Mouse (Mus musculus) CD8-positive naive resting alpha-beta T cell, adult 2 months (primary cell): ENCODE measurements around the gene Fkbp14.

Experiments
- DNase-seq, 2 experiments: peaks; one replicate each; pipeline ENCODE4 v3.0.0; 2022; ENCODE audit warnings: low read depth in 2 of 2, low spot score in 2 of 2

The Fkbp14 gene

GRCm38 (mm10) chr6:54549311-54549710 lies 47.8 kb downstream of the Fkbp14 start:
- no peak for DNase-seq

DNA sequence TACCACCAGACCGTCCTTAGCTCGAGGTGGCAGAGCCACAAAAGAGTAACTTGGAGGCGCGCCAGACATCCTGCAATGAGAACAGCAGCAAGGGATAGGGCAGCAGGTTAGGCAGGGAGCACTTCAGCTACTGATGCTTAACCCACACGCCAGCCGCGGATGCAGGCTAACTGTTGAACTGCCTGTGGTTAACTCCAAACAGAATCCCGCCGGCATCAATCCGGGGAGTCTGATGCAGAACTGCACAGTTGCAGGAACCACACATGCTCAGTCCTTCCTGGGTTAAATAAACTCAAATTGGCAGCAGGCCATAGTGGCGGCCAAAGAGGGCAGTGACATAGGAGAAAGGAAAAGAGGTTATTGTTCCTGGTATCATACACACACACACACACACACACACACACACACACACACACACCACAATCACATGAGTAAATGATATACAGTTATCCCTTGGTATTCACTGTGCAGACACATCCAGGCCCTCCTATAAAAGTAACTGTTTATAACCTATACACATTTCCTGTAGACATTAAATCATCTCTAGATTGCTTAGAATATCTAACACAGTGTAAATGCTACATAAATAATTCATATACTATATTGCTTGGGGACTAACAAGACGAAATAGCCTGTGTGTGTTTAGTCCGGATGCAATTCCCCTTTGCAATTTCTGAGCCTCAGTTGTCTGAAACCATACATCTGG lies 48.6 kb downstream of the Fkbp14 start:
- DNase-seq = no peak

DNA sequence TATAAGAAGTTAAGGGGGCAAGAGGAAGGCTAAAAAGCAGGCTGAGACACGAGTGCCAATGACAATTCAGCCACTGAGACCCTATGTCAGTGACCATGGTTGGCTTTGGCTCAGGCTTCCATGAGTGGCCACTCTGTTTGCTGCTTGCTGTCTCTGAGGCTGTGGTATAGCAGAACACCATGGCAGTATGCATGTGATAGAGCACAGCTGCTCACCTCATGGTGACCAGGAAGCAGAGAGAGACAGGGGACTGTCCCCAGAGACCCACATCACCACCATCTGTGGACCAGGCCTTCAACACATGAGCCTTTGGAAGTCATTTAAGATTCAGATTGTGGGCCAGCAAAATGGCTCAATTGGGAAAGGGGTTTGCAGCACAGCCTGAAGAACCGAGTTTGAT lies 53.5 kb downstream of the Fkbp14 start:
- no peak for DNase-seq

DNA sequence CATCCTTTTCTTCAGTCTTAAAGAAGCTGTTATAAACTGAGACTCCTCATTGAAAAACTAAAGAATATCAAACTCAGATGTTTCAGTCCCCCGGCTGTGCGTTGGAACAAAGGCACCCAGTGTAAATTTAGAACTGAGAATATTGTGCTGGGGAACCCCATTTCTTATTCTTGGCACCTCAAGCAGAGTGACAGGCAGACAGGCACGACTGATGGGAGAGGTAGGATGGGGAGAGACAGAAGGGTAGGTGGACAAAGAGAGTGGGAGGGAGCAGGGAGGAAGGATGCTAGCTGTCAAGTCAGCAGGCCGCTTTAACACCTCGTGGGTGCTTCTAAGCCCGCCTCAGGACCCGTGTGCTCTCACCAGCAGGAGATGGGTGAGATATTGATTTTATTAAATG lies 54.3 kb downstream of the Fkbp14 start:
- no peak for DNase-seq

DNA sequence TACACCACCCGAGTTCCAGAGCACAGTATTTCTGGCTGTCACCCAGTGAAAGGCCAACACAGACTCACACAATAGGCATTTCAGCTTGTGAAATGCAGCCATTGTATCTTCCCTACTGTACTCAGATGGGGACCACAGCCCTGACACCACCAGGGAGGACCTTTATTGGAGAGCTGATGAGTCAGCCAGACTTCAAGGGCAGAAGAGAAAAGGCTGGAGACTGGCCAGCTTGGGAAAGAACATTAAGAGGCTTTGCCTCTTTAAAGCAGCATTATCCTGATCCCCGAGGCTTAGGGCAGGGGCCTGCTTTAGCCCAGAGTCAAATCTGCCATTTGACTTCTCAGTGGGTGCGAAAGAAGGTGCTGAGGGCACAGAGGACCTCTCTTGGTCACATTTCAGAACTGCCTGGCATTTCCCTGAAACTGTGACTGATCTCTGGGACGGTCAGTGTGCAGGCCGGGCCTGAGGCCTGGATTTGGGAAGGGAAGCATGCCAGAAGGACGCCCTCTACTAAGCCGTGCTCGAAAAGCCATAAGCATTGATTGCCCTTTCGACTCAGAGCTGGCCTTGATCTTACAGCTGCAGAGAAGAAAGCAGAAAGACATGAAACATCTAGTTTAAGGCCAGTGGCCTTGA lies 56.7 kb downstream of the Fkbp14 start:
- no peak for DNase-seq

- DNase-seq = no peak
These were observed 57.7 kb downstream of the Fkbp14 start for GRCm38 (mm10) chr6:54539396-54539795.

- DNase-seq = no peak
These were observed 58.3 kb downstream of the Fkbp14 start for GRCm38 (mm10) chr6:54538773-54539173.

DNA sequence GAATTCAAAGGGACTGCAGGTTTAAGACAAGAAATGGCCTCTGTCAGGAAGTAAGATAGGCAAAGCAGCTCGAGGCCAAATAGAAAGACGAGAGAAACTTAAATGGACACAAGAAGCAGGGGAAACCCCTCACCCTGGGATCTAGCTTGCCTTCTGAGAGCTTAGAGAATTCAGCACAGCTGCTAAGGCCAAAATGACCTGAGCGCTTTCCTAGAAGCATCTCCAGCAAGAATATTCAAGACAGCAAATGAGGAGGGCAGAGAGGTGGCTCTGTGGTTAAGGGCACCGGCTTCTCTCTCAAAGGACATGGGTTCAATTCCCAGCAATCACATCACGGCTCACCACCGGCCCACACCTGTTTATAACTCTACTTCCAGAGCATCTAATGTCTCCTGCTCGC lies 60.1 kb downstream of the Fkbp14 start:
- no peak for DNase-seq

- DNase-seq = no peak
These were observed 61.6 kb downstream of the Fkbp14 start for GRCm38 (mm10) chr6:54535485-54535884.

DNA sequence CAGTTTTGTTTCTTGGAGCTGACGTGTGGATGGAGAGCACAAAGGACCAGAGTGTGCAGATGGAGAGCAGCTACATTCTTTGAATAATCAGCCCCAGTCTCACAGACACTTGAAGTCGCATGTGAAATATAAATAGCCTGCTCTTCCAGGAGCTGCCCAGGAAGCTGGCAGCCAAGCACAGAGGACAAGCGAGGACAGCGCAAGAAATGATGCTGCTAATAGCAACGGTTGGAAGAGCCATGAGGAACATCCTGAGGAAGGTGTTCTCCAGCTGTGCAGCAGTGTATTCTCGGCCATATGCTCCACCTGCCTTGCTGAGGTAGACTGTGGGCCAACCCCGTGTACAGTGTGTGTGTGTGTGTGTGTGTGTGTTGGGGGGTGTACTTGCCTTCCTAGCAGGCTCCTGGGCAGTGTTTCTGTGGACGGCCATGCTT lies 66.0 kb downstream of the Fkbp14 start:
- no peak for DNase-seq

DNA sequence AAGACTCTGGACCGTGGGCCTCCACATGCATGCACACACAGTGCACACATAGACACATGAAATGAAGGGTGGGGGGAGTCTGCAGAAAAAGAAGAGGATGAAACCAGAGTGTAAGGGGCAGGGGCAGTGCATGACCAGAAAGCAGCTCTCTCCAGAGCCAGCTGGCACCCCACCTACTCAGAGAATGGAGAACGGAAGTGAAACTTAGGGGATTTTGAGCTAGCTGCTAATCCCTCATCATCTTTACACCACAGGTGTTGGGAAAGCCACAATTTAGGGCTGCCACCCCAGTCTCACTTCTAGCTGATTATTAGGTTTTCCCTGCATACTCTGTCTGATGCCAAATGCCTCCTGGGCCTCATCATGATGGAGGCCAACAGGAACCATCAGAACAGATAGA lies 66.9 kb downstream of the Fkbp14 start:
- no peak for DNase-seq

DNA sequence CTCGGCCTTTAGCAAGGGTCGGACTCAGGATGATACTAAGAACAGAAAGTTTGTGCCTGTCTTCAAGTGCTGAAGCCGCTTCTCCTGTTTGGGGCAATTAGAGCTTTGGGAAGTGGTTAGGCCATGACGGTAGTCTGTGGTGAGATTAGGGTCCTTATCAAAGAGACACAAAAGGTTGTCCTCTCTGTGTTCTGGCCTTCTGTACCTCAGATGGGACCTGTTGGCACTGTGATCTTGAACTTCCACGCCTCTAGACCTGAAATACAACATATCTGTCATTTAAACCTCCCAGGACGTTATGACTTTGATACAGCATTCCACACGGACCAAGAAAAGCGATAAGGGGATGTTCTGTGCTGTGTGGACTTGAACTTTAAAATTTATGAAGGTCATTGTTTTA lies 68.4 kb downstream of the Fkbp14 start:
- DNase-seq = no peak
